Mouse (Mus musculus) thymus, postnatal 25 days (tissue): ENCODE measurements around the gene Pclo.
"Not testable (repeated sequence)": the region's sequence is repeated elsewhere in the genome, so short reads cannot be mapped to it uniquely, and the experiment has no call there.

Experiments used
- DNase-seq: peaks from one replicate; pipeline ENCODE4 v3.0.0; 2022

Pclo gene

DNA sequence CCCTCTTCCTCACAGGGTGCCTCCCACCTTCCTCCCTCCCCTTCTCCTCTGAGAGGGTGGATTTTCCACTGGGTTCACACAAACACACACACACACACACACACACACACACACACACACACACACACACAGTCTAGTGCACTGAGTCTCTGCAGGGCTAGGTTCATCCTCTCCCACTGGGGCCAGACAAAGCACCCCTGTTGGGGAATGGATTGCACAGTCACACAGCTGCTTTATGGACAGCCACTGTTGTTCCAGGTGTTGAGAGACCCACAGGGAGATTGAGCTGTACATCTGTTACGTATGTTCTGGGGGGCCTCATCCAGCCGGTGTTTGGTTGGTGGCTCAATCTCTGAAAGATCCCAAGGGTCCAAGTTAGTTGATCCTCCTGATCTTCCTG is 182.0 kb downstream of the Pclo start:
- DNase-seq, result no peak

DNA sequence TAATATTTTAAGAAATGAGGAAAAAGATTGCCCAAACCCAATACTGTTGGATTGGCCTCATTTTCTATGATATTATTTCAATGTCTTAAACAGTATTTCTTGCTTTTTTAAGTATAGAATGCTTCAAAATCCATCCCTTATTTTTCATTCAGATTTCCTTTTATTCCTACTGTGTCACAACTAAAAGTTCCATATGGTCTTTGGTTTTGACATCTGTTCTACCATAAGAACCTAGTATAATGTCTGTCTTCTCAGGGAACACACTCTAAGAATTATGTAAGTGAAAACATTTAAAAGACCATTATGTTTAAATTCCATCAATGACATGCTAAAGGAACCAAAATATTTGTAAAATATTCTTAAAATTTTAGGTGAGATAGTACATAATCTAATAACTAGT is 186.2 kb downstream of the Pclo start:
- DNase-seq, result no peak

DNA sequence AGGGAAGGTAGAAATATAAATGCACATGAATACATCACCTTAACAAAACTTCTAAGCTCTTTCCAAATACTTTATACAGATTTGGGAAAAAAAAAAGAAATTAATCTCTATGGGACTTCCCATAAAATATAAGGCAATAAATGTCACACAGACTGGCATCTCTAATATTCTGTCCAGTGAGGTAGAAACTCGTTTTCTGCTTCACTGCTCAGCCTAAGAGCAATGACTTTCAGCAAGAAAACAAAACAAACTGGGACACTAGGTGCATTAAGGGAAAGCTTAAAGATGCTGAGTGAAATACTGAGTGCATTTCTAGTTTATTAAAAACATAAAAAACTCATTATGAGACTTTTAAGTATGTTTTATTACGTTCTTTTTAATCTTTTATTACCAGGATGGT is 190.7 kb downstream of the Pclo start:
- no peak for DNase-seq

DNA sequence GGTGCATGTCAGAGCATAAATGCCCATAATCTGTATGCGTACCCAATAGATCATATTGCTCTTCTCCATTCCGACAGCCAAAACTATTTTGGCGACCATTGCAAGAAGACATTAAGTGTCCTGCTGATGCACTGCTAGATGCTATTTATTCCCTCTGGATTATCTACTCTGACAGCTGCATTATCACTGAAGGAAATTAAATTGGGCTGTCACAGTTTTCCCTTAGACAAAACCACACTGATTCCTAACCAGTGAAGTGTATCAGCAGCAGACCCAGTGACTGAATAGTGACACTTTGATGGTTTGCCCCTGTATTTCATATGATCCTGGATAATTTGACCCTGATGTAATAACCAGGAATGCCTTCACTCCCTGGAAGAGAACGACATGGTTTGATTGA is 192.6 kb downstream of the Pclo start:
- no peak for DNase-seq

DNA sequence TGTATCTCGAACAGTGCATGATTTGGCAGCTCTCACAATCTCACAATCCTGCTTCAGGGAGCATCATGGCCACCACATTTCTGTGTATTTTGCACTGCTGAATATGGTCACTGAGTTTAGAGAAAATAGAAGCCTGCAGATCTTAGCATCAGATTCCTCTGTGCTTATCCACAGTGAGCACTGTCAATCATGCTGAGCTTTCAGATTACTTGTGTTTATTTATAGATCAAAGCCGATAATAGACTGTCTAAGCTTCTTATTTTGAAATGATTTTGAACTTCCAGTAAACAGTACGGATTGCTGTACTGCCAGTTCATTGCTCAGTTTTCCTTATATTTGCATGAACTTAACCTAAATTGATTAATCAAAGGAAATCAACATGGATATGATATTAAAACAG is 208.9 kb downstream of the Pclo start:
- DNase-seq, result no peak

DNA sequence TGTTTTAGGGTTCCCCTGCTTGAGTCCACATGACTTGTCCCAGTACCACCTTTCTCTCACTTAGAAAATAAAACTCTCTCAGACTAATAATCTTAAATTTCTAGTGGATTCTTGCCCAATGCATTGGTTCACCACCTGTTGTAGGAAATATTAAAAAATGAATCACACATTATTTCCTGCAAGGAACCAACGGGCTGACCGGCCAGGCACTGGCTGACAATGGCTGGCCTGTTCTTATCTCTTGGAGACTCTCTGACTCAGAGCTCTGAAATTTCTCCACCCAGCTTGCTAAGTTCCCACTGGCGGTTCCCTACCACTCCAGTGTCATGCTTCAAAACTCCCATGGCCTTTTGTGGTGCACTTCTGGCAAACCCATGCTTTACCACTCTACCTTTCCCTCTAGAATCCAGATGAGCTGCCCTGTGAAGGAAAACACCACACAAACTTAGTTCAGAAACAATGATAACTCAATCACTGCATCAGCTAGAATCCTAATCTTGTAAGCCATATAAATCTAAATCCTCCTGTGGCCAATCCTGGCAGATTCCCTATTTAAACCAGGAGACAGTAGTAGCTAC is 214.0 kb downstream of the Pclo start:
- DNase-seq, result no peak

DNA sequence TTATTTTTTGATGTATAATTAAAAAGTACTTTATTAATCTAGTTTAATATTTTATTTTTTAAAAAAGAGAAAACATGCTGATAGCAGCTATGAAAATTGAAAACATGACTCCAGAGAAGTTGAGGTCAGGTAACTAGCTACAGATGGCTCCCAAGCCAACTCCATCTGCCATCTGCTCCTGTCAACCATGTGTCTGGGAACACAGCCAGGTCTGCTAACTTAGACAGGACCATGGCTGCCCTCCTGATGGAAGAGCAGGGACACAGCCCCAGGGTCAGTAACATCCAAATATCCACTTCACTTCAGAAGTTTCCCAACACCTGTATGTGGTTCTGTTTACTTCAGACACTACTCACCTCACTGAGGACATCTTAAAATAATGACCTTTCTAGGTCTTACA is 236.2 kb downstream of the Pclo start:
- DNase-seq, result no peak

DNA sequence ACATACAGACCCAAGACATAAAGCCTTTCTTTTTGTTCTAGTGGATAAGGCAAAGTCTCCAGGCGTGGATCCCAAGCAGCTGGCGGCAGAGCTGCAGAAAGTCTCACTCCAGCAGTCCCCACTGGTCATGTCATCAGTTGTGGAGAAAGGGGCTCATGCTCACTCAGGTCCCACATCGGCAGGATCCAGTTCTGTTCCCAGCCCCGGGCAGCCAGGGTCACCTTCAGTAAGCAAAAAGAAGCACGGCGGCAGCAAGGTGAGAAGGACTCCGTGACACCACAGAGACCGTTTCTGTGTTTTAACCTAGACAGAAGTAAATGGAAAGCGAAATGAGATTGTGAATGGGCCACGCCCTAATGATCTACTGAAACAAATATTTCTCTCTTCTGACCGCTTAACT is 252.0 kb downstream of the Pclo start:
- DNase-seq, result no peak

DNA sequence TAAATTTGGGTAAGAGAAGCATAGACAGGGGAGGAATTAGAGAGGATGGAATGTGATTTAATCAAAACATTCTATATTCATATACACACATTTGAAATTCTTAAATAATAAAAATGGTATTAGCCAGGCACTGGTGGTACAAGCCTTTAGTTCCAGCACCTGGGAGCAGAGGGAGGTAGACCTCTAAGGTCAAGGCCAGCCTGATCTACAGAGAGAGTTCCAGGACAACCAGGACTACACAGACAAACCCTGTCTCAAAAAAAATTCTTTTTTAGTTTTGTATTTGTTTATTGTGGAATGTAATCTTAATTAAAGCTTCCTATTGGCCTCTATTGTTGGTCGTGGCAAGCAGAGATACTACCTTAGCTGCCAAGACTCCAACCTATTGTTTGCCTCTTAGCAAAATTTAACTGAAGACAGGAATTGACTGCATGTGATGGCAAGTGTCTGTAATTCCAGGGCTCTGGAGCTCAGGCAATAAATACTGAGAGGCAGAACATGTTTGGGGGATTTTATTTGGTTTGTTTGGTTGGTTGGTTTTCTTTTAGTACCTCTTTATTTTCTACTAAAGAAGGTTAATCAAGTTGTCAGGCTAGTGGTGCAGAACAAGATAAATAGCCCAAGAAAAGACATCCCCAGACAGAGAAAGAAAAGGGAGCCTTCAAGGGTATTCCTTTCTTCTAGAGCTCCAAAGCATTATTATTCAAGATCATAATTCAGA is 267.8 kb downstream of the Pclo start:
- DNase-seq, result no peak

DNA sequence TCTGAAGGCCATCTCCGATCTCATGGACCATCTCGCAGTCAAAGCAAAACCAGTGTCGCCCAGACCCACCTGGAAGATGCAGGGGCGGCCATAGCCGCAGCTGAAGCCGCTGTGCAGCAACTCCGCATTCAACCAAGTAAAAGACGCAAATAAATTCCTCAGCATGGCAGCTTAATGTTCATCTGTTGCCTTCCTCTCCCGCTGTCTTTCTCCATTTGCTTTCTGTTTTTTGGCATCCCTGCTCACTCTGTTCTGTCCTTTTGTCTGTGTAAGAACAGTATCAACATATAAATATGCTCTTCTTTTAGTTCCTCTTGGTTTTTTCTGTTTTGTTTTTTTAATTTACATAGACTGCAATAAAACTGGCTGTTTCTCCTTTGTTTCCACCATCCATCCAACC is 279.2 kb downstream of the Pclo start:
- DNase-seq, result no peak

DNA sequence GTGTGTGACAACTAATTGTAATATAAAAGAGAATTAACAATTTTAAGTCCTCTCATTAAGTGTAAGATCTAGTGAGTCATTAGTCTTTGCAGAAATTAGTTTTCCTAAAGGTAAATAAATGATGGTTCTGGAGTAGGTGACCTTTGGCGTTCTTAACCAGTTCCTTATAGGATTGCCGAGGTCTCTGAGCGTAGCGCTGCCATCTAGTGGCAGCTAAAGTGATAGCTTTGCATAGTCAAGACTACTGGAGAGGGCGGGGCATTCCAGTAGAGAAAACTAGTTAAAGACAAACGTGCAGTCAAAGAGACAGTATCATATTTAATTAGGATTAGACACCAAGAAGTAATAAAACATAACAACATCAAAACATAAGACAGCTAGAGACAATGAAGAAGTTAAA is 292.4 kb downstream of the Pclo start:
- no peak for DNase-seq

DNA sequence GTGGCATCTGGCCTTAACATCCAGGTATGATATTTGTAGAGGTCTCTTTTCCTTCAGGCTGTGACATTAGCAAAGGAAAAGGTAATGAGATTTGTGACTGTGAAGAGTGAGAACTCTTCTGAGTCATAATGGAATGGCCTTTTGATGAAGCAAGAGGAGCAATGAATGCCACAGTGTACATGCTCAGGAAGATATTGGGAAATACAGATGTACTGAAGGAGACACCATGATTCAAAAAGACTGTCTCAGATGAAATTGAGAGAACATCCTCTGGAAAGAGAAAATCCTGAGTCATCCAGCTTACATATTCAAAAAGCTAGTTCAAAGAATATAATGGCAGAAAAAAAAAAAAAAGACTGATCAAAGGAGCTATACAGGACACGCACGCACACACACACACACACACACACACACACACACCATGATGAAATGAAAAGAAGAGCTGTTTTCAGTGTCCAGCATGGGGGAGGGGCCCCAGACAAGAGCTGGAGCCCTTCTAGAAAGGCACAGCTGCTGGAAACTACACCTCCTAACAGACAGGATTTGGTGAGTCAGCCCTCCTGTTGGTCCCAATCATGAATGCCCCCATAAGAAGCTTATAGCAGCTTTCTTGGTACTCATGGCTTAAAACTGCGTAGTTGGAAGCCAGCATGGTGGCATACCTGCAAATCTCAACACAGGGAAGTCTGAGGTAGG is 318.6 kb downstream of the Pclo start:
- DNase-seq, result no peak

DNA sequence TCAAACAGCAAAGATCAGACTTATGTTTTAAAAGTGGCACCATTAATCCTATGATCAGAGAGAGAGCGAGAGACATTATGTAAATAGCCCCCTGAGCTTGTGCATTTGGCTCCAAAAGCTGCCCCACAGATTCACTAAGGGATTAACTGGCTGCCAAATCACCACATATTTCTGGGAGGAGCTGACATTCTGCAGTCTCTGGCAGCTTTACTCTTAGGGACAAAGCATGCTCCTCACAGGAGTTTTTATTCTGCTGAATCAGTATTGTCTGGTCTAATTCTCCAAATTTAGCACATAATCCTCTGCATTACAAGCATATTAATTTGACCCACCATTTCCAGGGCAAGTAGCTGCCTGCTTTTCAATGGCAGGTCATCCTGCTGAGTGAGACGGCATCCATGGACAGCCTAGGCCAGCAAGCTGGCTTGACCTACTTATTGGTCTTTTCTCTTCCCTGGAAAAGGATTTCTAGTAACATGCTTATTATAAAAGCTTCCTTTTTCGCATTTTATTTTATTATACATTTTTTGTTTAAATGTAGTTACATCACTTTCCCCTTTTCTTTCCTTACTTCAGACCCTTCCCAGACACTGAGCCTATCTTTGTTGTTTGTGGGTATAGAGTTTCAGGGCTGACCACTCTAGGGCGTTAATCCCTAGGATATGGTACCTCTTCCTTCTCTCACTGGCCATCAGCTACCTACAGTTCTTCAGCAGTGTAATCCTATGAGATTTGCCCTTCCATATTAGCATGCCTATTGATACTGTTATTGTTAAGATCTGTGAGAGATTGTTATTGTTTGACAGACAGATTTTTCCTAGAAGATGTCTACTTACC is 319.7 kb downstream of the Pclo start:
- DNase-seq, result no peak

DNA sequence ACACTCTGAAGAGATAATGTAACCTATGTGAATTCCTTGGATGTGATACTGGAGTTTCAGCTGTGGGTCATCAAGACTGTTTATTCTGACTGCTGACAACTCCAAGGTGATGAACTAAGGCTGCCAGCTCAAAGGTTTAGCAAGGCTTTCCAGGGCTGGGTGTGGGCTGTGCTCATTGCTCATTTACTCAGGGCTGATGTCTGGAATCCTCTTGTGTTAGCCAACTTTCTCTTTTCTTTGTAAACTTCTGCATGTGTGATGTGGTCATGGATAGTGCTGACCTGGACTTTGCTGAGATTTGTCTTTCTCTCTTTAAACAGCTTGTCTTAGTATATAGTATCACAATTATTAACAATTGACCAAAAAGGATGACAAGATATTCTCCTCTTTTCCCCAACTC is 338.9 kb downstream of the Pclo start:
- DNase-seq, result no peak

DNA sequence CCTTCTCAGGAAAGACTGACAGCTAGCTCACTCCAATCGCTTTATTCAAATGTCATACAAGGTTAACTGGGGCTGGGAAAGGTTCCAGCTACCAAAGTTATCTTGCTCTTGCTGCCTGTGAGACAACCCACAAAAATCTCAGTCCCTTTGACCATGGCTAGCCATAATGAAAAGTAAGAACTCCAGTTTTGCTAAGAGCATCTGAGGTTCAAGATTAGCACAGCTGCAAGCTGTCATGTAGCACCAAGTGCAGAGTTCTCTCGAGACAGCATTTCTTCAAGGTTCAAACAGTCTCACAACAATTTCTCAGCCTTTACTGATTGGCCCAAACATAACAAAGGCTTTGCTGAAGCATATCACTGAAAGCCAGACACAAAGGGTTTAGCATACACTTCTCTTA is 370.6 kb downstream of the Pclo start:
- DNase-seq, result not testable (repeated sequence)

DNA sequence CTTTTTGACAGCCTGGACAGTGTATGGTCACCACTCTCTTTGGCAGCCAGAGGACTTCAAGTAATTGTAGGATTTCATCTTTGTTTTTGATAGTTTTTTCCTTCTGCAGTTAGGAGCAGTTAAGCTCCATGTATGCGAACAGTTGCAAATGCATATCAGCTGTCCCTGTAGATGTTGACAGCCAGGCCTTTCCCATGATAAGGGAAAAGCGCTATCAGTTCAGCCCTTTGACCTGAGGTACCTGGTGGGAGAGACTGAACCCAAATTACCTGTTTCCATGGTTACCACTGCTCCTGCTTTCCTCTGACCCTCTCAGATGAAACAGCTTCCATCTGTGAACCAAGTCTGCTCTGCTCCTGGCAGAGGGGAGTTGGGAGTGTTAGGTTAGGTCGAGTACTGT is 377.5 kb downstream of the Pclo start:
- DNase-seq, result no peak

DNA sequence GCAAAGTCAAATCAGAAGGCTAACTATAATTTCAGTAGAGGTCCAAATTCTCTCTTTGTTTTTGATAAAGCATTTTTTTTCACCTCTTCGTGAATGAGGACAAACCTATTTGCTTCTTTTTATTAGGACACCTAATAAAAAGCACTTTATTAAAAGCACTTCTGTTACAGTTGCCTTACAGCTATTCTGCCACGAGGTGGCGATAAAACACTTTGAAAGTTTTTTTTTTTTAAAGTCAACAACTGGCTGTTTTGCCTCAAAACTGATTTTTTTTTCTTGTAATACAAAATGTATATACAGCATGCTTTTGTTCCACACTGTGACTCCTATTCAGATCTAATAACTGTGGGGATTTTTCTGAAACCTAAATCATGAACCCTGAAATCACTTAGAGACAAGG is 388.8 kb downstream of the Pclo start:
- not testable (repeated sequence) for DNase-seq
